ENCODE assay signal across 8 mouse cellular contexts in the genomic region with DNA sequence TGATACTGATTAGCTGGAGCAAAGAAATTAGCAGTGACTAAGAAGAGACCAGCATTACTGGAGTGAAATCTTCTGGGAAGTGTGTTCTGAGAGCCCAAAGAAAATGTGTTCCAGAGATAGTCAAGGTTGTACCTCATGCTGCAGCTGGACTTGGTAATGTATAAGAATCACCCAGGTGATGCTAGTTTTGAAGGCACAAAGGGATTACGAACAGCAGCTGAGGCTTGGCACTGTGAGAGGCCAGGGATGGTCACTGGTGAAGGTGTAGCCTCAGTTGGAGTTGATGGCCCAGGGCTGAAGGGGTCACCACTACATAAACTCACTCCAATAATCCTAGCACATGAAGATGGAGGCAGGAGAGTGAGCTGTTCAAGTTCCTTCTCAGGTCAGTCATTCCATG. TPM values are rescaled to one million over a fixed set of nuclear protein-coding genes. Genes with fewer than 3 reads are reported as not detected.
DNase-seq lines count a peak whose midpoint lies in the region; ATAC-seq and TF ChIP-seq lines count a peak whose summit lies in the region.

A gene (plus strand): TSS at position 301 of the 400 bp plus-strand sequence.

- TF ChIP-seq CTCF in kidney, postnatal 0 days (IDR thresholded peaks at IDR 0.05; ENCODE audit: low read depth), result no peak
- no peak for TF ChIP-seq CTCF in bone marrow, adult 2 months (IDR thresholded peaks at IDR 0.05; ENCODE audit: control insufficient read depth, insufficient read depth, low read length)

- TF ChIP-seq POLR2A in bone marrow, adult 2 months (IDR thresholded peaks at IDR 0.05; ENCODE audit: borderline replicate concordance, control insufficient read depth, low read depth, low read length), result no peak

- no peaks in the 10 kb centered on the region; the same call in 1 of the 2 replicates for H3K4me1 ChIP-seq in kidney, postnatal 0 days (replicated peaks; ENCODE audit: insufficient read depth, low read length)
- H3K4me1 ChIP-seq in bone marrow, adult 2 months (ENCODE audit: control insufficient read depth, insufficient read depth, low read length), result no peaks in the 10 kb centered on the region; the same call in 1 of the 2 replicates
- H3K4me1 ChIP-seq in midbrain, embryonic 12.5 days, result peaks cover 17% of the 10 kb centered on the region

- H3K4me2 ChIP-seq in kidney, postnatal 0 days (ENCODE audit: low read length), result peak within 1 kb of the TSS; percentile 91
- H3K4me2 ChIP-seq in midbrain, embryonic 12.5 days (replicated peaks), result peak within 1 kb of the TSS; percentile 88

- WGBS in kidney, postnatal 0 days, result 72% methylated on average over 1 of the region's 1 CpGs
- 82% methylated on average over 1 of the region's 1 CpGs for WGBS in bone marrow, adult 2 months
- WGBS in large intestine, adult 2 months, result 84% methylated on average over 1 of the region's 1 CpGs
- 72% methylated on average over 1 of the region's 1 CpGs for WGBS in midbrain, embryonic 12.5 days

- no peaks in the 10 kb centered on the region for H3K9me3 ChIP-seq in kidney, postnatal 0 days (replicated peaks; ENCODE audit: low read length)
- no peaks in the 10 kb centered on the region for H3K9me3 ChIP-seq in midbrain, embryonic 12.5 days

- DNase-seq in kidney, postnatal 0 days (ENCODE audit: low spot score), result no peak
- DNase-seq in kidney, postnatal 10 days, result no peak
- DNase-seq in gastrocnemius, postnatal 4 days (ENCODE audit: low spot score in 2 of 2), result no peak
- no peak for DNase-seq in large intestine, adult 2 months (ENCODE audit: low read depth, low spot score)
- DNase-seq in ovary, postnatal 14 days (ENCODE audit: low spot score), result no peak
- DNase-seq in lung, postnatal 10 days, result no peak

- H3K27me3 ChIP-seq in kidney, postnatal 0 days (ENCODE audit: insufficient read depth, low read length), result no peaks in the 10 kb centered on the region
- H3K27me3 ChIP-seq in midbrain, embryonic 12.5 days, result peaks cover 10% of the 10 kb centered on the region; the same call in 1 of the 2 replicates

- no peak within 1 kb of the TSS for H3K27ac ChIP-seq in kidney, postnatal 0 days
- H3K27ac ChIP-seq in bone marrow, adult 2 months (ENCODE audit: control insufficient read depth, insufficient read depth, low read depth, low read length, poor library complexity), result no peak within 1 kb of the TSS
- no peak within 1 kb of the TSS for H3K27ac ChIP-seq in midbrain, embryonic 12.5 days (replicated peaks)

- H3K9ac ChIP-seq in kidney, postnatal 0 days (ENCODE audit: low read depth, low read length), result peak within 1 kb of the TSS; percentile 82
- H3K9ac ChIP-seq in midbrain, embryonic 12.5 days (replicated peaks), result peak within 1 kb of the TSS; percentile 93

- H3K4me3 ChIP-seq in kidney, postnatal 0 days (replicated peaks; ENCODE audit: low read depth, low read length), result peak within 1 kb of the TSS; percentile 96
- peak within 1 kb of the TSS; percentile 95 for H3K4me3 ChIP-seq in bone marrow, adult 2 months (replicated peaks; ENCODE audit: control insufficient read depth, low read depth, low read length)
- peak within 1 kb of the TSS; percentile 97 for H3K4me3 ChIP-seq in midbrain, embryonic 12.5 days

- ATAC-seq in kidney, postnatal 0 days (replicated peaks; ENCODE audit: low FRiP score, low read depth), result no peak
- ATAC-seq in midbrain, embryonic 12.5 days (ENCODE audit: low FRiP score, low read depth), result no peak

- H3K36me3 ChIP-seq in kidney, postnatal 0 days (ENCODE audit: insufficient read depth, low read length), result peaks cover 7% of the 10 kb centered on the region; the same call in 1 of the 2 replicates
- peaks cover 14% of the 10 kb centered on the region for H3K36me3 ChIP-seq in midbrain, embryonic 12.5 days

RNA-seq across cellular contexts. Expression of the gene that starts here (rescaled TPM):
- polyA plus RNA-seq in kidney, postnatal 0 days (2015; fragmentation: Nextera tagmentation; extraction: Ambion mirVana), result 114 and 127 TPM in 2 replicates
- polyA plus RNA-seq in bone marrow, adult 2 months (2011; ENCODE audit: insufficient read depth, insufficient read length, low replicate concordance, missing spikeins), result 51.0 and 66.0 TPM in 2 replicates
- 10 to 100 TPM; 31.4 to 36.8 TPM for total RNA-seq in gastrocnemius, postnatal 4 days (2021)
- polyA plus RNA-seq in large intestine, adult 2 months (2012; rRNA removed), result 10.9 and 14.1 TPM in 2 replicates
- 193 and 201 TPM in 2 replicates for polyA plus RNA-seq in midbrain, embryonic 12.5 days (2016; fragmentation: Nextera tagmentation; extraction: Ambion mirVana)
